Mouse (Mus musculus): ENCODE results near the gene Cdon. TPM values are rescaled to one million over a fixed set of nuclear protein-coding genes. Genes with fewer than 3 reads are reported as not detected.
"Not testable (repeated sequence)": the region's sequence is repeated elsewhere in the genome, so short reads cannot be mapped to it uniquely, and the experiment has no call there.

The Cdon gene
- polyA plus RNA-seq, 1 experiment = 7.1 TPM

DNA sequence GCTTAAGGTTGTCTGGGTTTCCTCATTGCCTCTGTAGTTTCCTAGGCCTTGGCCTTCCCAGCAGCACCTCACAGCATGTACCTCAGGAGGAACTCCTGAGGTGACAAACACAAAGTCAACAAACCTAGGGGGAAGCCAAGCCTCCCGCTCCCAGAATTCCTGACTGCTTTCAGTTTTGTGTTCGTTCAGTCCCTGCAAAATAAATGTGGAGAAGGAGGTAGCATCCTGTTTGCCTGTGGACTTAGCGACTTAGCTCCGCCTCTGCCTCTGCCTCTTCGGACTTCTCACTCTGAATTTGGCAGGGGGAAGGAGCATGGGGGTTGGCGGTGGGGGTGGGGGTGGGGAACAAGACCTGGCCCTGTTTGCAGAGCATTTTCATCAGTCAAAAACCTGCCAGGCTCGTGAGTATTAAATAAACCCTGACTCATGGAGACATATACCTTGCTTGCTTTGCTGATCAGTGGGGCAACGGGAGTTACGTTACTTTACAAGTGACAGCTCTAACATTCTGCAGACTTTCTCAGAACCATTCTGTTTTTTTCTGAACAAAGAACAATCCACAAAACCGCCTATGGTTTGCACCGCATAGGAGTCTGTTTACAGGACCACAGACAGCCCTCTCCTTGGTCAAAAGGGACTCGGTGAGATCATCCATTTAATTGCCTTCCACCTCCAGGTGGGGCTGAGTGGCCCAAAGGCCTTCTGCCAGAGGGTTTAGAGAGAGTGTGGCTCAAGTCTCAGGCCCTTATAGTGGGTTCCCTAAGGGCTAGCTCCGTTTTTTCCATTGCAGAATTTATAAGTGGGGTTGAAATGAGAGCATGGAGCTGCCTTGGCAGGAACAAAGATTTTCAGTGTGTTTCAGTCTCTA lies 15.7 kb upstream of the Cdon start:
- TF ChIP-seq POLR2A (IDR thresholded peaks at IDR 0.05; ENCODE audit: borderline replicate concordance, extremely low read depth, low read depth, low read length) = no peak
- 17% methylated on average over 13 of the region's 13 CpGs for WGBS
- Histone ChIP-seq H3K4me3 (replicated peaks; ENCODE audit: extremely low read depth, low read depth, low read length) (no peak overlapping the region), H3K4me1 (ENCODE audit: control insufficient read depth, insufficient read depth, low read length) (peaks cover 3% of the 10 kb centered on the region; the same call in 1 of the 2 replicates)
- DNase-seq = no peak

DNA sequence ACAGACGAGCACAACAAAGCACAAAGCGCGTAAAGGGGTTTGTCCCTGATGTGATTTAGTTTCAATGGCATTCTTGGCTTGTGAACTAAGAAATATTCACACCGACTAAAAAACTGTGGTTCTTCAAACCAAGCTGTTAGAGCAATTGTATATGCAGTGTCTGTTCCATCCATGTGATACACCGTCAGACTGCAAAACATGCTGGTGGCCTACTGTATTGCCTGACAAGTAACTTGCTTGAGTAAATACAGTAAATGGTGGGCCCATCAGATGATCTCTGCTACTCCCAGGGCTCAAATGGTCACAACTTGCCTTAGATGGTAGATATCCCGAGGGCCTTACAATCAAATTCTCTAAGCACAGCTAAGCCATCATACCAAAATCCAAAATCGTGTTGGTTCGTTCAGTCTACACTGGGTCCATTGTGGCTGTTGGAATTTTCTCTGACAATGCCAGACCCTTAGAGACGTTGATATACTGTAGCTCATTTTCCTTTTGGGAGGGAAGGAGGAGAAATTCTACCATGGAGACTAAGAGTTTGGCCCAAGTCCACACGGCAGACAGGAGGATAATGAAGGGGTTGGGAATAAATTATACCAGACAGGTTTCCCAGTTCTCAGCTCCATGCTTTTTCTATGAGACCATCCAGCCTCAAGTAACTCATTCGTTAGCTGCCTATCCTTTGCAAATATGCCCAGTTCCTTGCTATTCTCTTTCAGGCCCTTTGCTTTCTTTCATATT lies 9.5 kb upstream of the Cdon start:
- no peak for TF ChIP-seq CTCF (IDR thresholded peaks at IDR 0.05; ENCODE audit: insufficient read depth, low read length)
- TF ChIP-seq POLR2A (IDR thresholded peaks at IDR 0.05; ENCODE audit: borderline replicate concordance, extremely low read depth, low read depth, low read length) = no peak
- Histone ChIP-seq H3K4me1 (ENCODE audit: control insufficient read depth, insufficient read depth, low read length) (no peaks in the 10 kb centered on the region), H3K4me3 (replicated peaks; ENCODE audit: extremely low read depth, low read depth, low read length) (no peak overlapping the region)
- DNase-seq = no peak
- WGBS = 84% methylated on average over 11 of the region's 11 CpGs

GRCm38 (mm10) chr9:35411975-35412374 lies 9.0 kb upstream of the Cdon start:
- TF ChIP-seq CTCF (IDR thresholded peaks at IDR 0.05; ENCODE audit: insufficient read depth, low read length) (no peak), POLR2A (IDR thresholded peaks at IDR 0.05; ENCODE audit: borderline replicate concordance, extremely low read depth, low read depth, low read length) (no peak)
- WGBS = 86% methylated on average over 7 of the region's 7 CpGs
- no peaks in the 10 kb centered on the region for H3K4me1 ChIP-seq (ENCODE audit: control insufficient read depth, insufficient read depth, low read length)
- H3K4me3 ChIP-seq (replicated peaks; ENCODE audit: extremely low read depth, low read depth, low read length) = no peak overlapping the region
- DNase-seq = no peak

- WGBS = 1% methylated on average over 35 of the region's 35 CpGs
- no peak for DNase-seq
- TF ChIP-seq POLR2A (IDR thresholded peaks at IDR 0.05; ENCODE audit: borderline replicate concordance, extremely low read depth, low read depth, low read length) = no peak
- TF ChIP-seq CTCF (IDR thresholded peaks at IDR 0.05; ENCODE audit: insufficient read depth, low read length) = no peak
- H3K4me3 ChIP-seq (replicated peaks; ENCODE audit: extremely low read depth, low read depth, low read length) = peak overlapping the region; percentile 76
- H3K4me1 ChIP-seq (ENCODE audit: control insufficient read depth, insufficient read depth, low read length) = no peaks in the 10 kb centered on the region
Observed at GRCm38 (mm10) chr9:35421730-35422235, 855 bp downstream of the Cdon start.

DNA sequence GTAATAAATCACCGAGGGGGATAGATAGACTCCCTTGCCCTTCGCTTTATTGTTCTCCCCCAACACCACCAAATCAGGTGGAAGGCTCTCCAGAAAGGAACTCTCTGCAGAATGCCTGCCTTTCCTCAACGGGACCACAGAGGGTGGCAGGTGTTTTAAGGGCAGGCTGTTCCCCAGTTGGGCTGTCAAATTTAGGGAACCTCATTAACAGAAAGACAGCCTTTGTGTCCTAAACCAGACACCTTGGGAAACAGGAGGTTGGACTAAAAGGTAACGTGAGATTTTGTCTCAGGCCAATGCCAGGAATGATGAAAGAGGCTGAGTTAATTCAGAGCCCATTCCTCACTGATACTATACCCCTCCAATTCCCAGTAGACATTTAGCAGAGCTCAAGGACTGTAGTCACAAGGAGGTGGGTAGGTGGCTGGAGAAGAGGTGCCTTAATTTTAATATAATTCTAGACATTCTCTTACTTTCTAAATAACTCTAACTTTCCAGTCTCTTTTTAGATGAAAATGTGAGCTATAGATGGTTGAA lies 1.5 kb downstream of the Cdon start:
- no peak for TF ChIP-seq CTCF (IDR thresholded peaks at IDR 0.05; ENCODE audit: insufficient read depth, low read length)
- no peak for TF ChIP-seq POLR2A (IDR thresholded peaks at IDR 0.05; ENCODE audit: borderline replicate concordance, extremely low read depth, low read depth, low read length)
- Histone ChIP-seq H3K4me1 (ENCODE audit: control insufficient read depth, insufficient read depth, low read length) (no peaks in the 10 kb centered on the region), H3K4me3 (replicated peaks; ENCODE audit: extremely low read depth, low read depth, low read length) (no peak overlapping the region)
- 11% methylated on average over 4 of the region's 4 CpGs for WGBS
- DNase-seq = no peak

DNA sequence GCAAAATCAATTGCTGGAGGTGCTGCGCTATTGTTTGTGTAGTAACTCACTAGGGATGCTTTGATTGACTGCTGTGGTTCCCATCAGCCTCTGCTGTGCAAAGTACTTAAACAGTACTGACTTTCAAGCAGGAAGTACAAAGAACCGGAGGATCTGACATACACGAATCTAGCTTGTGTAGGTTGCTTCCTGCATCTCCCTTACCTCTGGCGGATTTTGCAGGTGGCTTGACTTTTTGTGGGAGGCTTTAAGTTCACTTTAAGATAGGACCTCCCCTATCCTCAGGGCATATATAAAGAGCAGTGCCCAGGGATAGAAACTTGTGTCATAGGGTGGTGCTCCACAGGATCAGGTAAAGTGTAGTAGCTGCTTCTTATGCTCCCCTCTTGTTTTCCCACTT lies 2.3 kb downstream of the Cdon start:
- no peak for DNase-seq
- TF ChIP-seq POLR2A (IDR thresholded peaks at IDR 0.05; ENCODE audit: borderline replicate concordance, extremely low read depth, low read depth, low read length) = no peak
- TF ChIP-seq CTCF (IDR thresholded peaks at IDR 0.05; ENCODE audit: insufficient read depth, low read length) = no peak

DNA sequence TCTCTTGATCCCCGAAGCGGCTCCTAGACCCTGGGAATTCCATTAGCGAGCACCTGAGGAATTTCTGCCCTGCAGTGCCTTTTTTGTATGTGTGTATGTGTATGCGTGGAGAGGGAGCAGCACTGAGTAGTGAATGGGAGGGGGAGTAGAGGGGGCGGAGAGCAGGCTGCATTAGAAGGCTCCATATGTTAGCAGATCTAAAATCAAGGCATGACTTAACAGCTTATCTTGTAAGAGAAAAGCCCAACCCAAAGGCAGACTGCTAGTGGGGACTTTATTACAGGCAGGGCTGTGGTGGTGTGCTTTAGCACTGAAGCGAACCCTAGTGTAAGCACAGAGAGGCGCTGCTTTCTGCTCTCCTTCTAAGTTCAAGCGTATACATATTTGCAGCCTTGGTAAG lies 3.7 kb downstream of the Cdon start:
- H3K4me3 ChIP-seq (replicated peaks; ENCODE audit: extremely low read depth, low read depth, low read length) = no peak overlapping the region
- TF ChIP-seq POLR2A (IDR thresholded peaks at IDR 0.05; ENCODE audit: borderline replicate concordance, extremely low read depth, low read depth, low read length) (no peak), CTCF (IDR thresholded peaks at IDR 0.05; ENCODE audit: insufficient read depth, low read length) (no peak)
- no peaks in the 10 kb centered on the region for H3K4me1 ChIP-seq (ENCODE audit: control insufficient read depth, insufficient read depth, low read length)
- 39% methylated on average over 8 of the region's 8 CpGs for WGBS
- DNase-seq = no peak

More for the DNA sequence above, 2.3 kb downstream of the Cdon start:
- Histone ChIP-seq H3K4me3 (replicated peaks; ENCODE audit: extremely low read depth, low read depth, low read length) (no peak overlapping the region), H3K4me1 (ENCODE audit: control insufficient read depth, insufficient read depth, low read length) (no peaks in the 10 kb centered on the region)
- 42% methylated on average over 4 of the region's 4 CpGs for whole genome bisulfite sequencing

GRCm38 (mm10) chr9:35430476-35430875 lies 9.5 kb downstream of the Cdon start:
- TF ChIP-seq CTCF (IDR thresholded peaks at IDR 0.05; ENCODE audit: insufficient read depth, low read length) (no peak), POLR2A (IDR thresholded peaks at IDR 0.05; ENCODE audit: borderline replicate concordance, extremely low read depth, low read depth, low read length) (no peak)
- 79% methylated on average over 8 of the region's 8 CpGs for WGBS
- DNase-seq = no peak

DNA sequence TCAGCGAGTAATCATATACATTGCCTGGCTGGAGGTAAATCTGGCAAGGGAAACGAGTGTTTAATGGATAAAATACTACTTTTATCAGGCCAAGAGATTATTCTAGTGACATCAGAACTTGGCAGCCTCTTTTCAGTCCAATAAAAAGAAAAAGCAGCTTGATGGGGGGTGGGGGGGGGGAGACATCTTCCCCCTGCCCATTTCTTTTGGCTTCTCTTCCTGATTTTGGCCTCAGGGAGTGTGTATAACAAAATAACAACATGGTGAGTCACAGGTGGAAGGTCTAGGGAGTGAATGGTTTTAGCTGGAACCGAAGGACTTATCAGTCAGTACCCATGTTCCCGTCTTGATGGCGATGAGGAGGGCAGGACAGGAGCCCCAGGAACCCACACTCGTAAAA lies 10.5 kb downstream of the Cdon start:
- Histone ChIP-seq H3K4me1 (ENCODE audit: control insufficient read depth, insufficient read depth, low read length) (no peaks in the 10 kb centered on the region), H3K4me3 (replicated peaks; ENCODE audit: extremely low read depth, low read depth, low read length) (no peak overlapping the region)
- no peak for DNase-seq
- 77% methylated on average over 6 of the region's 6 CpGs for WGBS
- no peak for TF ChIP-seq POLR2A (IDR thresholded peaks at IDR 0.05; ENCODE audit: borderline replicate concordance, extremely low read depth, low read depth, low read length)

More at GRCm38 (mm10) chr9:35430476-35430875, 9.5 kb downstream of the Cdon start:
- no peaks in the 10 kb centered on the region for H3K4me1 ChIP-seq (ENCODE audit: control insufficient read depth, insufficient read depth, low read length)
- no peak overlapping the region for H3K4me3 ChIP-seq (replicated peaks; ENCODE audit: extremely low read depth, low read depth, low read length)

DNA sequence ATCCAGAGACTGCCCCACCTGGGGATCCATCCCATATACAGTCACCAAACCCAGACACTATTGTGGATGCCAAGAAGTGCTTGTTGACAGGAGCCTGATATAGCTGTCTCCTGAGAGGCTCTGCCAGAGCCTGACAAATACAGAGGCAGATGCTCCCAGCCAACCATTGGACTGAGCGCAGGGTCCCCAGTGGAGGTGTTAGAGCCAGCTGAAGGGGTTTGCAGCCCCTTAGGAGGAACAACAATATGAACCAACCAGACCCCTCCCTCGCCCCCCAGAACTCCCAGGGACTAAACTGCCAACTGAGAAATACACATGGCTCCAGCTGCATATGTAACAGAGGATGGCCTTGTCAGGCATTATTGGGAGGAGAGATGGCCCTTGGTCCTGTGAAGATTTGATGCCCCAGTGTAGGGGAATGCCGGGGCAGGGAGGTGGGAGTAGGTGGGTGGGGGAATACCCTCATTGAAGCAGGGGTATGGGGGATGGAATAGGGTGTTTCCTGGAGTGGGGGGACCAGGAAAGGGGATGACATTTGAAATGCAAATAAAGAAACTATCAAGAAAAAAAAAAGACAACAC lies 11.9 kb downstream of the Cdon start:
- H3K4me1 ChIP-seq (ENCODE audit: control insufficient read depth, insufficient read depth, low read length); DNase-seq; H3K4me3 ChIP-seq (replicated peaks; ENCODE audit: extremely low read depth, low read depth, low read length): not testable (repeated sequence)
- 69% methylated on average over 3 of the region's 3 CpGs for WGBS
